Mouse (Mus musculus): ENCODE data around the gene Akap6.

The Akap6 gene

GRCm38 (mm10) chr12:52699146-52699545 lies at the start of gene Akap6:
Gene Akap6, plus strand, starts transcription at chr12:52699383.
- DNase-seq (ENCODE audit: low spot score), result peak; percentile 86

GRCm38 (mm10) chr12:52662907-52663790 lies 36.0 kb upstream of the Akap6 start:
- DNase-seq (ENCODE audit: low spot score), result no peak

GRCm38 (mm10) chr12:52664944-52665343 lies 34.2 kb upstream of the Akap6 start:
- no peak for DNase-seq (ENCODE audit: low spot score)

- peak; percentile 84 for DNase-seq (ENCODE audit: low spot score)
Observed at GRCm38 (mm10) chr12:52671436-52671835, 27.7 kb upstream of the Akap6 start.

GRCm38 (mm10) chr12:52671943-52672342 lies 27.2 kb upstream of the Akap6 start:
- DNase-seq (ENCODE audit: low spot score), result no peak

GRCm38 (mm10) chr12:52673361-52673960 lies 25.7 kb upstream of the Akap6 start:
- DNase-seq (ENCODE audit: low spot score), result no peak

- DNase-seq (ENCODE audit: low spot score), result no peak
Observed at GRCm38 (mm10) chr12:52675010-52675409, 24.2 kb upstream of the Akap6 start.

- no peak for DNase-seq (ENCODE audit: low spot score)
Observed at GRCm38 (mm10) chr12:52687355-52687754, 11.8 kb upstream of the Akap6 start.

GRCm38 (mm10) chr12:52688712-52689111 lies 10.5 kb upstream of the Akap6 start:
- DNase-seq (ENCODE audit: low spot score), result no peak

- DNase-seq (ENCODE audit: low spot score), result no peak
Observed at GRCm38 (mm10) chr12:52691552-52691951, 7.6 kb upstream of the Akap6 start.

GRCm38 (mm10) chr12:52692290-52692974 lies 6.8 kb upstream of the Akap6 start:
- no peak for DNase-seq (ENCODE audit: low spot score)

- DNase-seq (ENCODE audit: low spot score), result no peak
Observed at GRCm38 (mm10) chr12:52697407-52698109, 1.6 kb upstream of the Akap6 start.

GRCm38 (mm10) chr12:52698276-52698930 lies 780 bp upstream of the Akap6 start:
- peak; percentile 51 for DNase-seq (ENCODE audit: low spot score)

- DNase-seq (ENCODE audit: low spot score), result peak; percentile 34
Observed at GRCm38 (mm10) chr12:52699961-52700696, 946 bp downstream of the Akap6 start.

GRCm38 (mm10) chr12:52700697-52701191 lies 1.6 kb downstream of the Akap6 start:
- peak; percentile 35 for DNase-seq (ENCODE audit: low spot score)

- peak; percentile 55 for DNase-seq (ENCODE audit: low spot score)
Observed at GRCm38 (mm10) chr12:52701201-52701641, 2.0 kb downstream of the Akap6 start.

GRCm38 (mm10) chr12:52702368-52702967 lies 3.3 kb downstream of the Akap6 start:
- DNase-seq (ENCODE audit: low spot score), result no peak

- DNase-seq (ENCODE audit: low spot score), result no peak
Observed at GRCm38 (mm10) chr12:52704081-52704480, 4.9 kb downstream of the Akap6 start.

GRCm38 (mm10) chr12:52704810-52705209 lies 5.6 kb downstream of the Akap6 start:
- no peak for DNase-seq (ENCODE audit: low spot score)

- no peak for DNase-seq (ENCODE audit: low spot score)
Observed at GRCm38 (mm10) chr12:52711382-52711781, 12.2 kb downstream of the Akap6 start.

Data from embryo, embryonic 10 days (tissue).